Mouse (Mus musculus) spleen, adult 10 weeks (tissue): Measurements from ENCODE around the gene Abhd10. TPM values are rescaled to one million over a fixed set of nuclear protein-coding genes. Genes with fewer than 3 reads are reported as not detected.

ENCODE experiments used
- polyA plus RNA-seq: library from polyadenylated mRNA; stranded (reverse); fragments of 350-450 nt; fragmentation: Illumina TruSeq; extraction: RNeasy Lipid Tissue Mini Kit (QIAGEN cat#74804); gene quantifications from one replicate; pipeline ENCODE4 v1.2.3, GENCODE M21; 2015; ENCODE audit warnings: low replicate concordance; ENCODE audit not compliant: insufficient read depth

Abhd10 gene
- 14.8 TPM for polyA plus RNA-seq

GRCm38 (mm10) chr16:45742615-45743476 lies at the start of gene Abhd10:
TSS of gene Abhd10 (minus strand) at chr16:45742955.

DNA sequence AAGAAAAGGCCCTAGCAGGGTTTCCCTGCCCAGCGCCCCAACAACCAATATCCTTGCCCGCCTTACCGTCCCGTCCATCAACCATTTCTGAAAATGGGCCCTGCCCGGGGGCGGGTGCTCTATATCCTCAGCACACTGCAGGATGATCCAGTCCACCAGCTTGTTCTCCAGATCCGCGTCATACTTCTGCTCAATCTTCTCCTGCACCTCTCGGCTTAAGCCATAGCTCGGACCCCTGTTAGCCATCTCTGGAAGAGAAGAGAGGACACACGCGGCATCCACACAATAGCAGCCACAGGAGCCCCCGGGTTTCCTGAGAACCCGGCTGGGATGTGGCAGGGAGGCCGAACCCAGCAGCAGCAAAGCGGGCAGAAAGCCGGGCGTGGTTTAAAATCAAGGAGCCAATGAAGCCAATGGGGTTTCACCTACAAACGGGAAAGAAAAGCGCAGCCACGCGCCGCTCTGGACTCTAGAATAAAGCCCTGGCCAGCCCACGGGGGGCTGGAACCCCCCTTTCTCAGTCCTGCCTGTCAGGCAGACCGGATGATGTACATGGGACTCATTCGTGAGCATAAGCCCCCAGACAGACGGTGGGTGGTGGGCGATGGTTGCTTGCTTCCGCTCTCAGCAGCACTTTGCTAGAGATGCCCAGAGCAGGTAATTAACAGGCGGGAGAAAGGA lies 18.6 kb downstream of the Abhd10 start, which contains the start of gene Tagln3:
TSS of gene Tagln3 (minus strand) at position 548 of the 681 bp plus-strand sequence.

GRCm38 (mm10) chr16:45693558-45693957 lies 49.2 kb downstream of the Abhd10 start, which contains the start of gene Tmprss7:
TSS of gene Tmprss7 (minus strand) at chr16:45693658.

Other genes starting within 250 kb of the Abhd10 start
- not detected for gene Gm609, start 250.0 kb downstream of the Abhd10 start, polyA plus RNA-seq
- not detected for gene Gm17783, start 210.9 kb downstream of the Abhd10 start, polyA plus RNA-seq
- not detected for gene Slc9c1, start 207.6 kb downstream of the Abhd10 start, polyA plus RNA-seq
- 18.6 TPM for gene Gcsam, start 132.6 kb downstream of the Abhd10 start, polyA plus RNA-seq
- 0.14 TPM for gene BC016579, start 88.9 kb downstream of the Abhd10 start, polyA plus RNA-seq
- not detected for gene Tmprss7, start 49.3 kb downstream of the Abhd10 start, polyA plus RNA-seq
- gene Tagln3, start 18.3 kb downstream of the Abhd10 start, polyA plus RNA-seq: 0.58 TPM
- 21.8 TPM for gene Phldb2, start 210.6 kb upstream of the Abhd10 start, polyA plus RNA-seq